Mouse (Mus musculus): ENCODE measurements at regions not wholly inside any gene's neighbourhood (a gene's known extent, or its start where the extent isn't known, plus 50 kb on each side); places are given as distances from the start of the nearest gene placed in this dataset.

DNA sequence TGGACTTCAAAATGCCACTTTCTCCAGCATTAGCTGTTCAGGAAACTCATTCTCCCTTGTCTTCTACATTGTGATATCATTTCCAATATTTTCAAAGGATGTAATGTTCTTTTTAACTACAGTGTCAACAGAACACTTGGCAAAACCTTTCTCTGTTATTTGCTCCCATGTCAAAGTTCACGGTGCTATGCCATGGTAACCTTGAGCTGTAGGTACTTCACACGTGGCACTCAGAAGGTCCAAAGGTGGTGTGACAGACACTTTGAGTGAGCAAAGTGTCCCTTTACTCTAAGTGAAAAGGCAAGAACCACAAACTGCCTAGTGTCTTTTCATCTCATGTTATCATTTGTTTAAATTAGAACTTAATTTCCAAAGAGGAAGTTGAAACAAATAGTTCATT, 53.3 kb upstream of the Tram2 start:
- DNase-seq, result no peak

DNA sequence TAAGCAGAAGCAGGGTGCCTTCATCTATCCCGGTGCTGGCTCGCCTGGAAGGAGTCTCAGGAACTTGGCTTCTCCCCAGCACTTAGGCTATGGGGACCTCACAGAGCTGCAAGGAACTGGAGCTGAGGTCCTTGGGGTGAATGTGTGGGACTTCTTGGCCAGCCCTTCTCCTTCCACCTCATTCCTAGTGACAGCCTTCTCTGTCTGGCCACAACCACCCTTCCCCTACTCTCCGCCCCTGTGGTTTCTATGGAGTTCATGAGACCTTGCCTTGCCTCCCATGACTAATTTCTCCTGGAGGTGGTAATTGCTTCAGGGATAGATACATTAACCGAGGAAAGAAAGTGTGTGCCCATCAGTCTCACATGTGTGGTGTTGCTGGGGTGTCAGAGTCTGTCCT, 67.9 kb upstream of the Tram2 start:
- no peak for DNase-seq

DNA sequence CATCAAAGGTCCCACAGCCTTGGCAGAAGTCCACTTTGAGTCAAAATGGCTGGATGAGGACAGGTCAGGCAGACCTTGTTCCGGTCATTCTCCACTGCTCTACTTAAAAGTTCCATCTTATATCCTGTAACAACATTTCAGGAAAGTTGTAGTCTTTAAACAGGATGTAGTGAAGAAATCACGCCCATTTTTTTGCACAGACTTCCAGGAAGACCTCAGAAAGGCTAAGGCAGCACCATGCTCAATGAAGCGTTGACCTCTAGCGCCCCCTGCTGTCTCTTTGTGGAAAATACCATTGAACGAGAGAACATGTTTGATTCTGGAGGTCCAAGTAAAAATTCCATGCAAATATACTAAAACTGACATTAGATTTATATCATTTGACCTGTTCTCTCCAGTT, 56.6 kb upstream of the Tmem14a start:
- DNase-seq, result peak; percentile 75

DNA sequence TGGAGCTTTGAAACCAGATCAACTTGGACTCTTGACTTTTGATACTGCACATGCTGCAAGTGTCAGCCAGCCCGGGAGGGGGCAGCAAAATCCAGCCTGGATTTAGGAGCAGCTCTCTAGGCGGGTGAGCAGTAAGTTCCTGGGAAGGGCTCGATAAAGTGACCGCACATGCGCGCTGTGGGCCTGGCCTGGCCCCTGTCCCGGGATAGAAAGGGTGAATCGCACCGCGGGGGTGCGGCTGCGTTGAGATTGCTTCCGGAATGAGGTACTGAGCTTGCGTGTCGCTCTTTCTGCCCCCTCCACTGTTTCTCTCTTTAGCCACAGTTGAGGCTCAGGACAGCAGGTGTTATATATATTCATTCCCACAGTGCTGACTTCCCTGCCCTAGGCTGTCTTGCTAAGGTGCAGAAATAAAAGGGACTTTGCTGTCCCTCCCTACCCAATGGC, 52.1 kb upstream of the Tmem14a start:
- peak; percentile 75 for DNase-seq

DNA sequence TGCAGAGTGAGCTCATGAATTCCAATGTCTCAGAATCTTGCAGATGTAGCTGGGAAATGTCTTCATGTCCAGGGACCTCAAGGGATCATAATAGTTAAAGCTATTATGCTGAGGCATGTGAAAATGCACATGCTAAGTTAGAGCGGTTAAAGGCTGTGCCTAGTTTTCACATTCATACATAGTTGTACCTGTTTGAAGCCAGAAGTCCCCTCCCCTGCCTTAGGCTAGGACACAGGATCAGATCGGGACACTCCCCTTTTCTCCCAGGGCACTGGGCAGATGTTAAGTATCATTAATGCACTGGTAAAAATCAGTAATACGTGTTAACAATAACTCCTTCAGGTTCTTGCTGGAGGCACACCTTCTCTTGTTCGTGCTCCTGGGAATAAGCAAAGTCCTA, 51.6 kb upstream of the Tmem14a start:
- DNase-seq, result no peak

Measured in thymus, postnatal 25 days (tissue).